Mouse (Mus musculus): ENCODE results near the gene Fbxl15.
A peak's percentile ranks its signal among the peaks of the same experiment; 100 is the strongest.

The Fbxl15 gene

DNA sequence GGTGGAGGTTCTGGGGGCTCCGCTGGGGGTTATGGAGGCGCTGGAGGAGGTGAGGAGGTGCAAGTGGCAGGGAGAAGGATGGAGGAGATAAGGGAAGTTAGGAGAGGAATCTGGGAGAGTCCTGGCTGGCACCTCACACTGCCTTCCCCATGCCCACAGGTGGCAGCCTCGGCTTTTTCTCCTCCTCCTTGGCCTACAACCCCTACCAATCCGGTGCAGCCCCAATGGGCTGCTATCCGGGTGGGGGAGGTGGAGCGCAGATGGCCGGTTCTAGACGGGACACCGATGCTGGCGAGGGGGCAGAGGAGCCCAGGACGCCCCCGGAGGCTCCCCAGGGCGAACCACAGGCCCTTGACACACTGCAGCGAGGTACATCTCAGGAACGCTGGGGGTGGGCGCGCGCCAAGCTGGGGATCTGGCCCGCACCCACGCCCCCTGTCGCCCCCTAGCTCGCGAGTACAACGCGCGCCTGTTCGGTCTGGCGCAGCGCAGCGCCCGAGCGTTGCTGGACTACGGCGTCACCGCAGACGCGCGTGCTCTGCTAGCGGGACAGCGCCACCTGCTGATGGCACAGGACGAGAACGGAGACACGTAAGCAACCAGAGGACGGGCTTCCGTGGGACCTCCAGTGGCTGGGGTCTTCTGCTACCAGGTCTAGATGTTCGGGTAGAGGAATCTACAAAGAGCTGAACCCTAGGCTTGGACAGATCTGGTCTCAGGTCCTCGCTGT, 19.1 kb upstream of the Fbxl15 start:
- peak; percentile 37 to 80 for DNase-seq (ENCODE audit: low spot score in 2 of 2)

DNA sequence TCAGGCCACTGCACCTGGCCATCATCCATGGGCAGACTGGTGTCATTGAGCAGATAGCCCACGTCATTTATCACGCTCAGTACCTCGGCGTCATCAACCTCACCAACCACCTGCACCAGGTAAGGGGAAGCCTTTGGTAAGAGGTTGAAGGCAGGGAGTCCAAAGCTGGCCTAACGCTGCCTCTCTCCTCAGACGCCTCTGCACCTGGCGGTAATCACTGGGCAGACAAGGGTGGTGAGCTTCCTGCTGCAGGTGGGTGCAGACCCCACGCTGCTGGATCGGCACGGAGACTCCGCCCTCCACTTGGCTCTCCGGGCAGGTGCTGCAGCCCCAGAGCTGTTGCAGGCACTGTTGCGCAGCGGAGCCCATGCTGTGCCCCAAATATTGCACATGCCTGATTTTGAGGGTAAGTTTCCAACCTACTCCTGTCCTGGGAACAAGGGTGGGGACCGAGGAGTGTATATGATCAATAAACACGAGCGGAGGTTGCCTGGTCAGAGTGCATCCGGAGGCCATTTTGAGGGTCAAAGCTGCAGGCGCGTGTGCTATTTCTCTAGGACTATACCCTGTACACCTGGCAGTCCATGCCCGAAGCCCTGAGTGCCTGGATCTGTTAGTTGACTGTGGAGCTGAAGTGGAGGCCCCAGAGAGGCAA, 18.2 kb upstream of the Fbxl15 start:
- peak; percentile 3 to 14 for DNase-seq (ENCODE audit: low spot score in 2 of 2)

DNA sequence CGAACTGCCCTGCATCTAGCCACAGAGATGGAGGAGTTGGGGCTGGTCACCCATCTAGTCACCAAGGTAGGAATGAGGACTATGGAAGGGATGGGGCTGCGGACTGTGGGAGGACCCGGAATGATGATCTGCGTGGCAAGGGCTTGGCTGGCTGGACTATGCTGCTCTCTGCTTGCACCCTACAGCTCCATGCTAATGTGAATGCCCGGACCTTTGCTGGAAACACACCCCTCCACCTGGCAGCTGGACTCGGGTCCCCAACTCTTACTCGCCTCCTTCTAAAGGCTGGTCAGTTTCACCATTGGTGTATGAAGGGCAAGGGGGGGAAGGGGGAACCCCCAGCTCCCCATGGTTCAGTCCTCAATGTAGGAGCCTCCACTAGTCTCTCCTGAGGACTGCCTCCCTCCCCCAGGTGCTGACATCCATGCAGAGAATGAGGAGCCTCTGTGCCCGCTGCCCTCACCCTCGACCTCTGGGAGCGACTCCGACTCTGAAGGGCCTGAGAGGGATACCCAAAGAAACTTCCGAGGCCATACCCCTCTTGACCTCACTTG, 17.6 kb upstream of the Fbxl15 start:
- DNase-seq (ENCODE audit: low spot score in 2 of 2): no peak

- DNase-seq (ENCODE audit: low spot score in 2 of 2): no peak
These were observed 16.6 kb upstream of the Fbxl15 start for GRCm38 (mm10) chr19:46311341-46311740.

- peak in 1 of 2 experiments; percentile 3 for DNase-seq (ENCODE audit: low spot score in 2 of 2)
These were observed 15.4 kb upstream of the Fbxl15 start for GRCm38 (mm10) chr19:46312566-46312965.

GRCm38 (mm10) chr19:46313116-46313515, 14.9 kb upstream of the Fbxl15 start:
- DNase-seq (ENCODE audit: low spot score in 2 of 2): no peak

GRCm38 (mm10) chr19:46313591-46313990, 14.4 kb upstream of the Fbxl15 start:
- no peak for DNase-seq (ENCODE audit: low spot score in 2 of 2)

DNA sequence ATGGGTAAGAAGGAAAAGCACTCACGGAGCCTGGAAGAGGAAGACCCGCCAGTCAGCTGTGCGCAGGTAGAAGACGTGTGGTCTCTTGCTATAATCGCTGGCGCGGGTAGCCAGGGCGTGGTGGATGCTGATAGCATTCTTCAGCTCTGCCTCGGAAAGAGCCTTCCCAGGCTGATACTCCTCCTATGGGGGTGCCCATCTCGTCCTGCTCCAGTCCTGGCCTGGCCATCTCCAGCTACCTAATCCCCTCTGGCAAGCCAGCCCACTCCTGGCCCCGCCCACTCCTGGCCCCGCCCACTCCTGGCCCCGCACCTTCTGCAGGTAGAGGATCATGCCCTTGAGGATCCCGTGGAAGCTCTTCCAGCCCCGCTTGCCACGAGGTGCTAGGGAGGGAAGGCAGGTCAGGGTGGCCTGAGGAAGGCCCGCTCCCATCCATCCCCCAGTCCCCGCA, 13.8 kb upstream of the Fbxl15 start:
- peak in 1 of 2 experiments; percentile 5 for DNase-seq (ENCODE audit: low spot score in 2 of 2)

DNA sequence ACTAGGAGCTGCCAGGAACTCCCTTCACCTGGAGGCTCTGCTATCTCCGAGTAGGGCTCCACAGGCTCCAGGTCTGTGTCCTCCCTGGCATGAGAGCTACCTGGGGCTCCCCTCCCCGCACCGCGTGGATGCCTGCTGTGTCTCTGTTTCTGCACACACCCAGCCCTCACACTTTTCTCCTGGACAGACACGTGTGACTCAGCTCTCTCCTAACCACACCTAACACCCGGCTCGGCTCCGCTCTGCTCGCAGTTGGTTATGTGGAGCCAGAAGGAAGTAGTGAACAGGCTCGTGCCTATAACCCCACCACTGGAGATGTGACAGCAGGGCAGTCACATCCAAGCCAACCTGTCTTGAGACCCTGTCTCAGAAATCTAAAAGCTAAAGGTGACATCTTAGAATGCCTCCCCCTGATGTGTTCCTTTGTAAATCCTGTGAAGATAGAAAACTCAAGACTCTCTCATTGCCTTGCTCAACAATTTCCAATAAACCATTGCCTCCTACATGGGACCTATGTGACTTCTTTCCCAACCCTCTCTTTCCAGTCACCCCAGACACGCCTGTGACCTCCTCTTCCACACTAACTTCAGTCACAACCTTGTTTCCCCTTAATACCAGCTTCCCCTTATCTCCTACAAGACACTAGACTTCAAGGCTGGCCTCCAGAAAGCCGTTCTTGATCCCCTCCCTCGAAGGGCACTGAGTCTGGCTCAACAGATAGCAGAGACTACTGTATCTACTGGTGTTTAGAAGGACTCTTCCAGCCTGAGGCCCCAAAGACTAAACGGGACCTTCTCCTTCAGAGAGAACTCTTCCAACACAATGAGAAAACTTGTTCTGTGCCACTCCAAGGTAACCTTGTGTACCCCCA, 12.9 kb upstream of the Fbxl15 start:
- peak in 1 of 2 experiments; percentile 31 for DNase-seq (ENCODE audit: low spot score in 2 of 2)

- peak; percentile 10 to 33 for DNase-seq (ENCODE audit: low spot score in 2 of 2)
These were observed 12.0 kb upstream of the Fbxl15 start for GRCm38 (mm10) chr19:46315752-46316610.

- peak; percentile 63 to 87 for DNase-seq (ENCODE audit: low spot score in 2 of 2)
These were observed 11.0 kb upstream of the Fbxl15 start for GRCm38 (mm10) chr19:46316846-46317545.

GRCm38 (mm10) chr19:46317546-46317885, 10.5 kb upstream of the Fbxl15 start:
- no peak for DNase-seq (ENCODE audit: low spot score in 2 of 2)

DNA sequence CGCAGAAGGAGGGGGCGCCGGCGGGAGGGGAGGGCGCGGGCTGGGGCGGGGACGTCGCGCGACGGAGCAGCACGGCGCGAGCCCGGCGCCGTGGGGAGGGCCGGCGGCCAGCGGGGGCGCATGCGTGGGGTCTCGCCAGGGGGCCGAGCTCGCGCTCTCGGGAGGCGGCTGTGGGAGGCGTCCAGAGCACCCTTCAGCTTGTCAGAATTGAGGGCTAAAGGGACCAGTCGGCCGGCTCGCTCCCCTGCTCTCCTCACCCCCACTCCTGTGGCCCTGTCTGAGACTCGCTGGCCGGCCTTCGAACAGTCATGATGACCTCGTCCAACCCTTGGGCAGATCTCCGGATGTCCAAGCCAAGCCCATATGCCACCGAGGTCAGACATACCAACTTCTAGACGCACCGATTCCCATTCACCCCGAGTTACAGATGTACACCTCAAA, 9.9 kb upstream of the Fbxl15 start:
- peak; percentile 3 to 55 for DNase-seq (ENCODE audit: low spot score in 2 of 2)

- DNase-seq (ENCODE audit: low spot score in 2 of 2): peak; percentile 87 to 94
These were observed 9.2 kb upstream of the Fbxl15 start for GRCm38 (mm10) chr19:46318586-46319378.

DNA sequence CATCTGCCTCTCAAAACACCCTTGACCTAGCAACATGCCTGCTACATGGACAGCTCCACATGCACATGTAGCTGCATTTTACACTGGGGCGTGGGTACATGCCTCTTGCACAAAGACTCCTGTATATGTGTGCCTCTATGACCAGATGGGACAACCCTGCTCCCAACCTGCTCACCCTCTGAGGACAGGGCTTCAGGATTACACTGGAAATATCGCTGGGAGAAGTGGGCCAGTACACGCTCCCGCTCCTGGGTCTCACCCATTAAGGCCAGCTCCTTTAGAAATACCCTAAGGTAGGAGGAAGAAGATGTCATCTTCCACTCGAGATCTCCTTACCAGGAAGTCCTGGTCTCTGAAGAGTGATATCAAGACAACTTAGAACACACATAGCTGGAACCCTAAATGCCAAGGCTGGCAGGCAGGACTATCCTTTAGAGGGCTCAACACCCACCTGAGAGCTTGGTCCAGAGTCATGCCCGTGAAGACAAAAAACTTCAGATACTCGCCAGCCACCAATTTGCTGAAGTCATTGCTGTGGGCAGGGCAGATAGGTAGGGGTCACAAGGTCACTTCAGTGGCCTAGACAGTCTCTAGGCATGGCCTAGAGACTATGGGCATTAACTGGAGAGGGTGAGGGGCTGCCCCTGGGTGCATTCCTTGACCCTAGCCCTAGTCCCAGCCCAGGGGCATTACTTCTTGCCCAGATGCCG, 7.8 kb upstream of the Fbxl15 start:
- DNase-seq (ENCODE audit: low spot score in 2 of 2): no peak

DNA sequence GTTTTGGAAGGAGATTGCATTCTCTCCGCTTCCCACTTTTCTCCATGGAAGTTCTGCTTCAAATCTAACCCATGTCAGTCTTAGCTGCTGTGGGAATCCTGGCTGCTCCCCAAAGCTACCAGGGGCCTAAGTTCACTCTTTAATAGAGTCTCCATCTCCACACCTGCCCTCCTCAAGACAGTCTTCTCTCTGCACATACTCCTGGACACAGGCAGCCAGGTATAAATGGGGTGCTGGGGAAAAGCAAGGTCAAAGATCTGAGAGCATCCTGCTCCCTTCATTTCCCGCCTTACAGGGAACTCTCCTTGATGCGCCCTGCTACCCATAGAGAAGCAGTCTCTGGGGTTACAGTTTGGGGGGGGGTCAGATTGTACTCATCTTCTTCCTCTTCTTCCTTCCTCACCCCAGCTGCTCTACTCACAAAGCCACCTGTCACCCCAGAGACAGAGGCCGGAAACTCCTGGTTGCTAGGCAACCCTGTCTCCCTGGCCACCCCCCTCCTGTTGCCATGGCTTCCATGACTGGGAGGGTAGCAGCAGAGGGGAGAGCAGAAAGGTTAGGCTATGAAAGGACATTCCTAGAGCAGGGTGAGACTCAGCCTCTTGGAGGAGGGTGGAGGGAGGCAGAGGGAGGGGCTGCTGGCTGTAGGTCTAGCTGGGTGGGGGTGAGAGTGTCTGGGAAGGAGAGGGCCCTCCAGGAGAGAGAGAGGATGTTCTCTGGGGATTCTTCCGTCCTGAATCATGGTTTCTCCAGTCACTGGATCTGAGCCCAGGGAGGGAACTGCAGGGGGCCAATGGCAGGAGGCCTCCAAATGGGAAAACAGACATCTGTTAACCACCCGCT, 6.7 kb upstream of the Fbxl15 start:
- no peak for DNase-seq (ENCODE audit: low spot score in 2 of 2)

DNA sequence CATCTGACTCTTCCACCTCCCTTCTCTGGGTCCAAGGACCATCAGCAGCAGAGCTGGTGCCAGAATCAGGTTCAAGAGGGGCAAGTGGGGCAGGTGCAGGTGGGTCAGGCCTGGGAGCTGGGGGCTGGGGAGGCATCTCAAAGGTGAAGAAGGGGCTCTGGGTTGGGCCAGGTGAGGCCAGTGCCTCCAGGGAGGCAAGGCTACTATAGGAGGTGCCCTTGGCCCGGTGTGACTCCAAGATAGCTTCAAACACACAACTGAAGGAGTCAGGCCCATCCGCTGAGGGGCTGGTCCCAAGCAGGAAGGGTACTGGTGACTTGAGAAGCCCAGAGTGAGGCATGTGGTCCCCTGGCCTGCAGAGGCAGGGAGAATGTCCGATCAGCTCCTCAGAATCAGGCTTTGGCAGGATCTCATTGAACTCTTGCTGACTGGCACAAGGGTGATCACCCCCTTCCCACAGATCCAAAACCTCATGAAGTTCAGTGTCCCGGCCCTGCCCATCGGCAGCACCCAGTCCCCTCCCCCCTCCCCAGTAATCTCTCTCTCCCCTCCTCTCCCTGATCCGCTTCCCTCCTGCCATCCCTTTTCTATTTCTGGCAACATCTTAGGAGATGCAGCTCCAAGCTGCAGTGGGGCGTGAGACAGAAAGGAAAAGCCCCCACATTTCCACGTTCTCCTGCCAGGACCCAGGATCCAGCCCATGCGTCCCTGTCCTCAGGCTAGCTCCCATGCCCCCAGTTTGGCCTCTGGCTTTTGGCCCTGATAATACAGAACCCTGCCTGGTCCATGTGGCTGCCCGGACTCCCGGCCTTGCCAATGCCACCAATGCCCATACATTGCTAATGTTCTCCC, 5.6 kb upstream of the Fbxl15 start:
- no peak for DNase-seq (ENCODE audit: low spot score in 2 of 2)
